Mouse (Mus musculus): ENCODE measurements around the gene Ndufb11. TPM values are rescaled to one million over a fixed set of nuclear protein-coding genes. Genes with fewer than 3 reads are reported as not detected.

Gene Ndufb11
- polyA plus RNA-seq (2015; fragmentation: Nextera tagmentation; extraction: Ambion mirVana), result 210 and 223 TPM in 2 replicates

GRCm38 (mm10) chrX:20617176-20617902 is at the start of gene Ndufb11, which contains the start of gene Rbm10:
Gene Ndufb11 (minus strand): TSS chrX:20617619.
Gene Rbm10 (plus strand): TSS chrX:20617503.
- ATAC-seq, result peak; percentile 98

GRCm38 (mm10) chrX:20663444-20663790 is 46.0 kb upstream of the Ndufb11 start:
- peak overlapping the region; percentile 66 for H3K4me3 ChIP-seq (replicated peaks)
- peak overlapping the region; percentile 82 for H3K9ac ChIP-seq (replicated peaks)
- ATAC-seq, result no peak
- H3K27ac ChIP-seq, result peak overlapping the region; percentile 90
- peaks cover 35% of the 10 kb centered on the region for H3K4me1 ChIP-seq (replicated peaks)
- H3K27me3 ChIP-seq, result no peaks in the 10 kb centered on the region
- WGBS, result 25% methylated on average over 9 of the region's 9 CpGs
- peak overlapping the region; percentile 62 for H3K4me2 ChIP-seq (replicated peaks)
- no peaks in the 10 kb centered on the region for H3K9me3 ChIP-seq
- H3K36me3 ChIP-seq, result peaks cover 14% of the 10 kb centered on the region

More at GRCm38 (mm10) chrX:20617176-20617902, at the start of gene Ndufb11, which contains the start of gene Rbm10:
- H3K4me2 ChIP-seq (replicated peaks), result peak within 1 kb of the TSS; percentile 70
- H3K4me1 ChIP-seq (replicated peaks), result peaks cover 23% of the 10 kb centered on the region
- peaks cover 11% of the 10 kb centered on the region for H3K36me3 ChIP-seq
- 30% methylated on average over 49 of the region's 49 CpGs for WGBS
- H3K9ac ChIP-seq (replicated peaks), result peak within 1 kb of the TSS; percentile 76
- no peaks in the 10 kb centered on the region for H3K27me3 ChIP-seq
- no peaks in the 10 kb centered on the region for H3K9me3 ChIP-seq
- peak within 1 kb of the TSS; percentile 56 for H3K4me3 ChIP-seq (replicated peaks)
- peak within 1 kb of the TSS; percentile 90 for H3K27ac ChIP-seq

- ATAC-seq, result peak; percentile 89
- Histone ChIP-seq H3K9ac (replicated peaks) (peak overlapping the region; percentile 82), H3K4me2 (replicated peaks) (peak overlapping the region; percentile 62), H3K27ac (peak overlapping the region; percentile 90), H3K27me3 (no peaks in the 10 kb centered on the region), H3K36me3 (peaks cover 9% of the 10 kb centered on the region; the same call in 1 of the 2 replicates), H3K4me3 (replicated peaks) (peak overlapping the region; percentile 66), H3K4me1 (replicated peaks) (peaks cover 35% of the 10 kb centered on the region), H3K9me3 (no peaks in the 10 kb centered on the region)
- WGBS, result 17% methylated on average over 28 of the region's 28 CpGs
Measured at GRCm38 (mm10) chrX:20662716-20663443, 45.5 kb upstream of the Ndufb11 start.

- peak; percentile 78 for ATAC-seq
- Histone ChIP-seq H3K4me3 (replicated peaks) (peak overlapping the region; percentile 66; the same call in 1 of the 2 replicates), H3K27ac (peak overlapping the region; percentile 89), H3K4me1 (replicated peaks) (peaks cover 35% of the 10 kb centered on the region), H3K9ac (replicated peaks) (no peak overlapping the region), H3K9me3 (no peaks in the 10 kb centered on the region), H3K36me3 (0 out of 2 replicates have a peak, but pooled peaks cover 3% of the 10 kb centered on the region), H3K27me3 (no peaks in the 10 kb centered on the region), H3K4me2 (replicated peaks) (peak overlapping the region; percentile 31)
- 31% methylated on average over 5 of the region's 5 CpGs for WGBS
Measured at GRCm38 (mm10) chrX:20662317-20662715, 44.9 kb upstream of the Ndufb11 start.

GRCm38 (mm10) chrX:20658891-20659406 is 41.5 kb upstream of the Ndufb11 start:
- no peak overlapping the region for H3K27ac ChIP-seq
- H3K4me3 ChIP-seq (replicated peaks), result peak overlapping the region; percentile 46
- peaks cover 5% of the 10 kb centered on the region; the same call in 1 of the 2 replicates for H3K4me1 ChIP-seq (replicated peaks)
- peak overlapping the region; percentile 25; the same call in 1 of the 2 replicates for H3K9ac ChIP-seq (replicated peaks)
- no peaks in the 10 kb centered on the region for H3K27me3 ChIP-seq
- ATAC-seq, result no peak
- 17% methylated on average over 24 of the region's 24 CpGs for WGBS
- H3K9me3 ChIP-seq, result no peaks in the 10 kb centered on the region
- H3K4me2 ChIP-seq (replicated peaks), result peak overlapping the region; percentile 72
- H3K36me3 ChIP-seq, result no peaks in the 10 kb centered on the region

GRCm38 (mm10) chrX:20658026-20658652 is 40.7 kb upstream of the Ndufb11 start, which contains the start of gene Uba1:
Gene Uba1 (plus strand): TSS chrX:20658326.
- 25% methylated on average over 27 of the region's 27 CpGs for WGBS
- H3K27ac ChIP-seq, result no peak within 1 kb of the TSS; the same call in 1 of the 2 replicates

GRCm38 (mm10) chrX:20657593-20657992 is 40.2 kb upstream of the Ndufb11 start:
- Histone ChIP-seq H3K27ac (no peak overlapping the region), H3K27me3 (no peaks in the 10 kb centered on the region), H3K9me3 (no peaks in the 10 kb centered on the region), H3K4me3 (replicated peaks) (peak overlapping the region; percentile 46), H3K36me3 (no peaks in the 10 kb centered on the region), H3K4me2 (replicated peaks) (peak overlapping the region; percentile 72), H3K9ac (replicated peaks) (no peak overlapping the region), H3K4me1 (replicated peaks) (peaks cover 5% of the 10 kb centered on the region; the same call in 1 of the 2 replicates)
- peak; percentile 0; the same call in 1 of the 2 replicates for ATAC-seq
- WGBS, result 36% methylated on average over 5 of the region's 5 CpGs

More at GRCm38 (mm10) chrX:20658026-20658652, 40.7 kb upstream of the Ndufb11 start, which contains the start of gene Uba1:
- Histone ChIP-seq H3K9me3 (no peaks in the 10 kb centered on the region), H3K4me3 (replicated peaks) (peak within 1 kb of the TSS; percentile 46), H3K9ac (replicated peaks) (peak within 1 kb of the TSS; percentile 55), H3K4me2 (replicated peaks) (peak within 1 kb of the TSS; percentile 72), H3K36me3 (no peaks in the 10 kb centered on the region), H3K27me3 (no peaks in the 10 kb centered on the region), H3K4me1 (replicated peaks) (peaks cover 5% of the 10 kb centered on the region; the same call in 1 of the 2 replicates)
- peak; percentile 81 for ATAC-seq

- 90% methylated on average over 5 of the region's 5 CpGs for whole genome bisulfite sequencing
- H3K9me3 ChIP-seq, result no peaks in the 10 kb centered on the region; the same call in 1 of the 2 replicates
- ATAC-seq, result no peak
- H3K4me2 ChIP-seq (replicated peaks), result no peak overlapping the region
- H3K27ac ChIP-seq, result no peak overlapping the region
- no peaks in the 10 kb centered on the region for H3K27me3 ChIP-seq
- no peak overlapping the region for H3K9ac ChIP-seq (replicated peaks)
- no peak overlapping the region for H3K4me3 ChIP-seq (replicated peaks)
- no peaks in the 10 kb centered on the region for H3K4me1 ChIP-seq (replicated peaks)
- peaks cover 87% of the 10 kb centered on the region for H3K36me3 ChIP-seq
Measured at GRCm38 (mm10) chrX:20644780-20645179, 27.4 kb upstream of the Ndufb11 start.

- Histone ChIP-seq H3K27me3 (no peaks in the 10 kb centered on the region), H3K4me3 (replicated peaks) (no peak overlapping the region), H3K4me2 (replicated peaks) (no peak overlapping the region), H3K27ac (no peak overlapping the region), H3K36me3 (peaks cover 74% of the 10 kb centered on the region), H3K9me3 (no peaks in the 10 kb centered on the region; the same call in 1 of the 2 replicates), H3K4me1 (replicated peaks) (no peaks in the 10 kb centered on the region), H3K9ac (replicated peaks) (no peak overlapping the region)
- ATAC-seq, result no peak
- WGBS, result 93% methylated on average over 2 of the region's 2 CpGs
Measured at GRCm38 (mm10) chrX:20638141-20638540, 20.7 kb upstream of the Ndufb11 start.

- peak; percentile 78 for ATAC-seq
- no peaks in the 10 kb centered on the region for H3K9me3 ChIP-seq
- peak overlapping the region; percentile 56 for H3K4me3 ChIP-seq (replicated peaks)
- no peaks in the 10 kb centered on the region for H3K27me3 ChIP-seq
- peaks cover 11% of the 10 kb centered on the region for H3K36me3 ChIP-seq
- peaks cover 23% of the 10 kb centered on the region for H3K4me1 ChIP-seq (replicated peaks)
- H3K9ac ChIP-seq (replicated peaks), result peak overlapping the region; percentile 76
- H3K27ac ChIP-seq, result peak overlapping the region; percentile 90
- 22% methylated on average over 31 of the region's 31 CpGs for WGBS
- peak overlapping the region; percentile 70 for H3K4me2 ChIP-seq (replicated peaks)
Measured at GRCm38 (mm10) chrX:20617903-20618399, 532 bp upstream of the Ndufb11 start.

GRCm38 (mm10) chrX:20616861-20617175 is 601 bp downstream of the Ndufb11 start:
- Histone ChIP-seq H3K9ac (replicated peaks) (peak overlapping the region; percentile 61), H3K36me3 (peaks cover 11% of the 10 kb centered on the region), H3K27me3 (no peaks in the 10 kb centered on the region), H3K27ac (peak overlapping the region; percentile 90), H3K4me2 (replicated peaks) (peak overlapping the region; percentile 59), H3K4me3 (replicated peaks) (peak overlapping the region; percentile 56), H3K4me1 (replicated peaks) (peaks cover 23% of the 10 kb centered on the region), H3K9me3 (no peaks in the 10 kb centered on the region)
- no peak for ATAC-seq
- 24% methylated on average over 17 of the region's 17 CpGs for WGBS

Data from midbrain, embryonic 13.5 days (tissue).